Mouse (Mus musculus): ENCODE data around the gene Jarid2. TPM values are rescaled to one million over a fixed set of nuclear protein-coding genes. Genes with fewer than 3 reads are reported as not detected.

Gene Jarid2
- 22.5 and 26.2 TPM in 2 replicates for polyA plus RNA-seq (2015; fragmentation: Nextera tagmentation; extraction: Ambion mirVana)

- 4% methylated on average over 31 of the region's 31 CpGs for WGBS
- DNase-seq (ENCODE audit: low spot score) (peak; percentile 56), ATAC-seq (replicated peaks; ENCODE audit: low FRiP score, low read depth) (no peak; the same call in 1 of the 2 replicates)
Measured at GRCm38 (mm10) chr13:44729424-44729971, at the start of gene Jarid2. TSS of gene Jarid2 (plus strand) at chr13:44729474.

DNA sequence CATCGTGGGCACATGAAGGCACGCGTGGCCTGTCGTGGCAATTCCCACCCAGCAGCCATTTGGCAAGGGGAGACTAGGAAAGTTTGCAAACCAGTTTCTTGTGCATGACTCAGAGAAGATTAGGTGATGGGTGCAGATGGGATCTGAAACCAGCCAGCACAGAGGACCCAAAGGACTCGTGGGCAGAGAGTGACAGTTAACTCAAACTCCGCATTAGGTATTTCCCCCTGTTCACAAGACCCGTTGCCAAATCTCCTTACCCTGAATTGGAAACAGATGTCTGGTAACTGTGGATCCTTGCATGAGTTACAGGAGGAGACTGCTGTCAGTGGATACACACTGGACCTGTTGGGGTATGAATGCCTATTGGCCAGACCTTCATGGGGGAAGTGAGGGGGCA, 48.2 kb upstream of the Jarid2 start:
- DNase-seq (ENCODE audit: low spot score) (no peak), ATAC-seq (replicated peaks; ENCODE audit: low FRiP score, low read depth) (no peak)
- Histone ChIP-seq H3K9me3 (replicated peaks; ENCODE audit: low read length) (no peaks in the 10 kb centered on the region), H3K27ac (no peak overlapping the region), H3K9ac (ENCODE audit: low read depth, low read length) (no peak overlapping the region), H3K36me3 (ENCODE audit: insufficient read depth, low read length) (no peaks in the 10 kb centered on the region), H3K4me3 (replicated peaks; ENCODE audit: low read depth, low read length) (no peak overlapping the region), H3K27me3 (ENCODE audit: insufficient read depth, low read length) (no peaks in the 10 kb centered on the region), H3K4me1 (replicated peaks; ENCODE audit: insufficient read depth, low read length) (no peaks in the 10 kb centered on the region), H3K4me2 (ENCODE audit: low read length) (no peak overlapping the region)
- WGBS: 84% methylated on average over 7 of the region's 7 CpGs
- no peak for TF ChIP-seq CTCF (IDR thresholded peaks at IDR 0.05; ENCODE audit: low read depth)

More at GRCm38 (mm10) chr13:44729424-44729971, at the start of gene Jarid2:
- TF ChIP-seq CTCF (IDR thresholded peaks at IDR 0.05; ENCODE audit: low read depth): no peak
- H3K9ac ChIP-seq (ENCODE audit: low read depth, low read length): peak within 1 kb of the TSS; percentile 87
- no peaks in the 10 kb centered on the region for H3K36me3 ChIP-seq (ENCODE audit: insufficient read depth, low read length)
- peak within 1 kb of the TSS; percentile 59 for H3K4me3 ChIP-seq (replicated peaks; ENCODE audit: low read depth, low read length)
- peaks cover 10% of the 10 kb centered on the region; the same call in 1 of the 2 replicates for H3K4me1 ChIP-seq (replicated peaks; ENCODE audit: insufficient read depth, low read length)
- H3K4me2 ChIP-seq (ENCODE audit: low read length): peak within 1 kb of the TSS; percentile 95
- peak within 1 kb of the TSS; percentile 91 for H3K27ac ChIP-seq
- no peaks in the 10 kb centered on the region for H3K9me3 ChIP-seq (replicated peaks; ENCODE audit: low read length)
- H3K27me3 ChIP-seq (ENCODE audit: insufficient read depth, low read length): no peaks in the 10 kb centered on the region

GRCm38 (mm10) chr13:44688140-44688539, 41.1 kb upstream of the Jarid2 start:
- no peak for TF ChIP-seq CTCF (IDR thresholded peaks at IDR 0.05; ENCODE audit: low read depth)
- H3K4me3 ChIP-seq (replicated peaks; ENCODE audit: low read depth, low read length): no peak overlapping the region
- no peak overlapping the region for H3K4me2 ChIP-seq (ENCODE audit: low read length)
- no peaks in the 10 kb centered on the region for H3K4me1 ChIP-seq (replicated peaks; ENCODE audit: insufficient read depth, low read length)
- H3K27me3 ChIP-seq (ENCODE audit: insufficient read depth, low read length): no peaks in the 10 kb centered on the region
- no peak for ATAC-seq (replicated peaks; ENCODE audit: low FRiP score, low read depth)
- no peak overlapping the region for H3K27ac ChIP-seq
- no peak for DNase-seq (ENCODE audit: low spot score)
- H3K36me3 ChIP-seq (ENCODE audit: insufficient read depth, low read length): no peaks in the 10 kb centered on the region
- no peak overlapping the region for H3K9ac ChIP-seq (ENCODE audit: low read depth, low read length)
- no peaks in the 10 kb centered on the region for H3K9me3 ChIP-seq (replicated peaks; ENCODE audit: low read length)
- 58% methylated on average over 3 of the region's 3 CpGs for WGBS

DNA sequence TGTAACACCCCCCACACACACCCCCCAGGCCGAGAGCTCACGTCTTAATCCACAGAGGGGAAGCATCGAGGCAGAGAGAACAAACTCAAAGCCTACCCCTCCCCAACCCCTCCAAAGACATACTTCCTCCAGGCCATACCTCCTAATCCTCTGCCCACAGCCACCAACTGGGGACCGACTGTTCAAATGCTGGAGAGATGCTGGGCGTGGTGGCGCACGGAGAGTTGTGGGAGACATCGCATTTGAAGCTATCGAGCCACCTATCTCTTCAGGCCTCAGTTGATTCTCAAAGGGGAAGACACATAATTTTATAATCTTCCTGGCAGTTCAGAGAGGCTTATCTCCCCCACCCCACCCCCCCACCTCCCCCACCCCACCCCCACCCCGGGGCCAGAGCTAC, 31.6 kb upstream of the Jarid2 start:
- ATAC-seq (replicated peaks; ENCODE audit: low FRiP score, low read depth) (no peak), DNase-seq (ENCODE audit: low spot score) (no peak)
- 91% methylated on average over 10 of the region's 10 CpGs for WGBS
- Histone ChIP-seq H3K9ac (ENCODE audit: low read depth, low read length) (no peak overlapping the region), H3K4me1 (replicated peaks; ENCODE audit: insufficient read depth, low read length) (no peaks in the 10 kb centered on the region), H3K9me3 (replicated peaks; ENCODE audit: low read length) (no peaks in the 10 kb centered on the region), H3K4me2 (ENCODE audit: low read length) (no peak overlapping the region), H3K27ac (no peak overlapping the region), H3K27me3 (ENCODE audit: insufficient read depth, low read length) (no peaks in the 10 kb centered on the region), H3K36me3 (ENCODE audit: insufficient read depth, low read length) (no peaks in the 10 kb centered on the region), H3K4me3 (replicated peaks; ENCODE audit: low read depth, low read length) (no peak overlapping the region)
- TF ChIP-seq CTCF (IDR thresholded peaks at IDR 0.05; ENCODE audit: low read depth): no peak

DNA sequence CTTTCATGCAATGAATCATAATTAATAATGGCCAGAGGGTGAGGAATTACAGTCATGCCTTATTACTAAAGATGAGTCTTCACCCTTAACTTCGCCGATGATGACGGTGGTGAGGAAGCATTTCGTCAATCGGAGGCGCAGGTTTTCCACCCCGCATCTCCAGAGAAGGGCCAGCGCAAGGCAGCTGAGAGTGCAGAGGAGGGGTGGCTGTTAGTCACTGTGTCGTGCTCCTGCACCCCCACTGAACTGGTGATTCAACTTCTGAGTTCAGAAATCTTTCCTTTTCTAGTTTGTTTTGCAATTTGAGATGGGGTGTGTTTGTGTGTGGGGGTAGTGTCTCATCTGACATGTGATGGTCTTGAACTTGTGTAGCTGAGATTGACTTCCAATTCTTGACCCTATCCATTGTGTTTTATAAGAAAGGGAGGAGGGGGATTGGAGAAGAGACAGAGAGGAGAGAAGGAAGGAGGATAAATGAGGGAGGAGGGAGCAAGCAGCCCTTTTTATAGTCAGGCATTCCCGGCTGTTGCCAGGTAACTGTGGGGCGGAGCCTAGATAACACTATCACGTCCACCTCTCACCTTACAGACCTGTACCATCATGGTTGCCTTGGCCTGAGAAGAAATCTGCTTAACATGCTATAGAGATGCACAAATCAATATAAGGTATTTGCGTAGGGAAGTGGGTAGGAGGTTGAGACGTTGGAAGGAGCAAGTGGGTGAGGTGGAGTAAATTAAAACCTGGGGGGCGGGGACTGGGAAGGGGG, 25.1 kb upstream of the Jarid2 start:
- ATAC-seq (replicated peaks; ENCODE audit: low FRiP score, low read depth): no peak
- H3K9me3 ChIP-seq (replicated peaks; ENCODE audit: low read length): no peaks in the 10 kb centered on the region
- H3K4me2 ChIP-seq (ENCODE audit: low read length): no peak overlapping the region
- H3K36me3 ChIP-seq (ENCODE audit: insufficient read depth, low read length): no peaks in the 10 kb centered on the region
- peaks cover 5% of the 10 kb centered on the region; the same call in 1 of the 2 replicates for H3K4me1 ChIP-seq (replicated peaks; ENCODE audit: insufficient read depth, low read length)
- no peaks in the 10 kb centered on the region for H3K27me3 ChIP-seq (ENCODE audit: insufficient read depth, low read length)
- H3K27ac ChIP-seq: no peak overlapping the region
- no peak for DNase-seq (ENCODE audit: low spot score)
- H3K9ac ChIP-seq (ENCODE audit: low read depth, low read length): no peak overlapping the region
- no peak overlapping the region for H3K4me3 ChIP-seq (replicated peaks; ENCODE audit: low read depth, low read length)
- no peak for TF ChIP-seq CTCF (IDR thresholded peaks at IDR 0.05; ENCODE audit: low read depth)
- 83% methylated on average over 15 of the region's 15 CpGs for WGBS

DNA sequence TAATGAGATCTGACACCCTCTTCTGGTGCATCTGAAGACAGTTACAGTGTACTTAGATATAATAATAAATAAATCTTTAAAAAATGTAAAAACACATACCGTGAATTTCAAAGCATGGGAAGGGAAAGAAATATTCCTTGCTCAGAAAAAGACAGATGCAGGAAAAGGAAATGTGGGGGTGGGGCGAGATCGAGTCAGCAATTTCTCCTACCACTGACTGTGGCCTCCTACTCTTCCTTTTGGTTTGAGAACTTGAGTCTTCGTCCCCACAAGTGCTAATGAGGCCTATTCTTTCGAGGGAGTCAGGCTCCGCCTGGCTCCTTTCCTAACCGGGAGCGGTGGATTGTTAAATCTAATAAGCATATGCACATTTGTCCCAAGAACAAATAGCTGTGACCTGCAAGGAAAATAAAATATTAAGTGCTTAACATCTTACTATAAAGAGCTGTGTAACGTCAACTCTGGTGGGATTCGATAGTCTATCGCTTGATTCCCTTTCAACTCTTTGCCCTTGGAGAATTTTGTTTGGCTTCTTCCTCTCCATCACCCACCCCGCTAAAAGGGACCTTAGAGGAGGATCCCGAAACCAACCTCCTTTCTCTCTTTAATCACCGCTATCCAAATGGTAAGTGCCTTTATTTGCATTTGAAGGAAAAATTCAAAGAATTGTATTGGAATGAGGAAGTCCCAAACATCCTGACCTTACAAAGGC, 24.1 kb upstream of the Jarid2 start:
- H3K9ac ChIP-seq (ENCODE audit: low read depth, low read length): no peak overlapping the region
- H3K9me3 ChIP-seq (replicated peaks; ENCODE audit: low read length): no peaks in the 10 kb centered on the region
- no peak overlapping the region for H3K4me3 ChIP-seq (replicated peaks; ENCODE audit: low read depth, low read length)
- H3K4me1 ChIP-seq (replicated peaks; ENCODE audit: insufficient read depth, low read length): peaks cover 5% of the 10 kb centered on the region; the same call in 1 of the 2 replicates
- H3K4me2 ChIP-seq (ENCODE audit: low read length): no peak overlapping the region
- no peaks in the 10 kb centered on the region for H3K36me3 ChIP-seq (ENCODE audit: insufficient read depth, low read length)
- ATAC-seq (replicated peaks; ENCODE audit: low FRiP score, low read depth): no peak
- WGBS: 53% methylated on average over 14 of the region's 14 CpGs
- no peak for TF ChIP-seq CTCF (IDR thresholded peaks at IDR 0.05; ENCODE audit: low read depth)
- no peaks in the 10 kb centered on the region for H3K27me3 ChIP-seq (ENCODE audit: insufficient read depth, low read length)
- H3K27ac ChIP-seq: no peak overlapping the region
- DNase-seq (ENCODE audit: low spot score): peak; percentile 24

Data from kidney, postnatal 0 days (tissue).